Mouse (Mus musculus) hindbrain, embryonic 11.5 days (tissue): ENCODE results near the gene 4921536K21Rik. TPM values are rescaled to one million over a fixed set of nuclear protein-coding genes. Genes with fewer than 3 reads are reported as not detected.

Experiments used
- ATAC-seq: fragments of 200-750 bp; cut with Nextera tagmentation; 2 replicates; pipeline ENCODE4 v1.8.0; 2017; ENCODE audit warnings: mild to moderate bottlenecking, moderate TSS enrichment, moderate library complexity; ENCODE audit not compliant: low FRiP score
- DNase-seq: peaks from one replicate; pipeline ENCODE4 v3.0.0-alpha.2; 2015; ENCODE audit warnings: low spot score
- H3K27ac ChIP-seq: fragments of 300-500 bp; sonication (generic); 2 replicates; pipeline ENCODE4 v1.5.1; 2014; ENCODE audit warnings: mild to moderate bottlenecking, low read depth, low read length
- H3K27me3 ChIP-seq: fragments of 300-500 bp; sonication (generic); 2 replicates; pipeline ENCODE4 v1.6.1; 2014; ENCODE audit warnings: mild to moderate bottlenecking, low read length, moderate library complexity, mixed read lengths; ENCODE audit not compliant: control insufficient read depth, insufficient read depth
- H3K36me3 ChIP-seq: fragments of 300-500 bp; sonication (generic); 2 replicates; pipeline ENCODE4 v1.6.1; 2014; ENCODE audit warnings: mild to moderate bottlenecking, low read length, moderate library complexity, mixed read lengths; ENCODE audit not compliant: control insufficient read depth, insufficient read depth
- H3K4me1 ChIP-seq: fragments of 300-500 bp; sonication (generic); replicated peaks from 2 replicates; pipeline ENCODE4 v1.6.1; 2014; ENCODE audit warnings: low read length, mixed read lengths; ENCODE audit not compliant: control insufficient read depth, insufficient read depth
- H3K4me2 ChIP-seq: fragments of 300-500 bp; sonication (generic); replicated peaks from 2 replicates; pipeline ENCODE4 v1.6.1; 2014; ENCODE audit warnings: mild to moderate bottlenecking, low read depth, low read length
- H3K4me3 ChIP-seq: fragments of 300-500 bp; sonication (generic); 2 replicates; pipeline ENCODE4 v1.5.1; 2014; ENCODE audit warnings: low read depth, low read length
- H3K9ac ChIP-seq: fragments of 300-500 bp; sonication (generic); 2 replicates; pipeline ENCODE4 v1.6.1; 2014; ENCODE audit warnings: low read depth, low read length
- H3K9me3 ChIP-seq: fragments of 300-500 bp; sonication (generic); 2 replicates; pipeline ENCODE4 v1.6.1; 2016; ENCODE audit warnings: low read length; ENCODE audit not compliant: control insufficient read depth
- whole genome bisulfite sequencing: fragments of 180-500 bp; shearing (Covaris S2); extraction: QIAGEN DNeasy Blood & Tissue Kit; methylation state at CpG from one replicate; pipeline ENCODE4 v1.1.7; 2014; 5-methylcytosine and 5-hydroxymethylcytosine counted together
- polyA plus RNA-seq: library from polyadenylated mRNA; unstranded; fragments of >200 nt; fragmentation: Nextera tagmentation; extraction: Ambion mirVana; gene quantifications from 2 replicates; pipeline ENCODE4 v1.2.1, GENCODE M21; 2014

Gene 4921536K21Rik
- polyA plus RNA-seq, 1 experiment from 2014 or later, result 1.2 TPM

GRCm38 (mm10) chr11:3843943-3844734 is 50.8 kb downstream of the 4921536K21Rik start:
- no peak for DNase-seq
- Histone ChIP-seq H3K27me3 (no peaks in the 10 kb centered on the region), H3K4me3 (no peak overlapping the region), H3K9me3 (no peaks in the 10 kb centered on the region), H3K4me2 (no peak overlapping the region), H3K9ac (no peak overlapping the region), H3K36me3 (no peaks in the 10 kb centered on the region), H3K27ac (no peak overlapping the region), H3K4me1 (no peaks in the 10 kb centered on the region)
- 83% methylated on average over 17 of the region's 17 CpGs for WGBS
- no peak for ATAC-seq

Other genes starting within 250 kb of the 4921536K21Rik start
- 31.3 and 32.1 TPM in 2 replicates for gene Morc2a, start 245.9 kb downstream of the 4921536K21Rik start, polyA plus RNA-seq
- gene Osbp2, start 31.2 kb downstream of the 4921536K21Rik start, polyA plus RNA-seq, result 1.5 and 1.8 TPM in 2 replicates
- gene Dusp18, start 142 bp upstream of the 4921536K21Rik start, polyA plus RNA-seq, result 21.6 and 28.0 TPM in 2 replicates
- gene Slc35e4, start 19.6 kb upstream of the 4921536K21Rik start, polyA plus RNA-seq, result 4.0 and 4.4 TPM in 2 replicates
- gene Tcn2, start 37.1 kb upstream of the 4921536K21Rik start, polyA plus RNA-seq, result 32.8 and 38.8 TPM in 2 replicates
- gene Pes1, start 68.9 kb upstream of the 4921536K21Rik start, polyA plus RNA-seq, result 65.7 and 71.9 TPM in 2 replicates
- gene 4930556J24Rik, start 81.7 kb upstream of the 4921536K21Rik start, polyA plus RNA-seq, result 0.17 and 0.19 TPM in 2 replicates
- gene Gal3st1, start 88.5 kb upstream of the 4921536K21Rik start, polyA plus RNA-seq, result 1.4 and 1.5 TPM in 2 replicates
- not detected in 2 replicates for gene Sec14l4, start 136.4 kb upstream of the 4921536K21Rik start, polyA plus RNA-seq
- gene Sec14l3, start 169.7 kb upstream of the 4921536K21Rik start, polyA plus RNA-seq, result not detected in 2 replicates
- gene Mtfp1, start 200.3 kb upstream of the 4921536K21Rik start, polyA plus RNA-seq, result 5.7 and 6.2 TPM in 2 replicates
- 1.7 and 2.1 TPM in 2 replicates for gene Sec14l2, start 228.3 kb upstream of the 4921536K21Rik start, polyA plus RNA-seq
- 24.8 and 31.8 TPM in 2 replicates for gene Rnf215, start 240.1 kb upstream of the 4921536K21Rik start, polyA plus RNA-seq